Mouse (Mus musculus) C2C12 (cell line): Measurements from ENCODE around the gene Maip1. TPM values are rescaled to one million over a fixed set of nuclear protein-coding genes. Genes with fewer than 3 reads are reported as not detected.

Experiments
- H3K27me3 ChIP-seq: one replicate; pipeline ENCODE4 v1.6.1; 2011; ENCODE audit not compliant: control insufficient read depth, insufficient read depth, insufficient read length
- H3K36me3 ChIP-seq: one replicate; pipeline ENCODE4 v1.6.1; 2011; ENCODE audit not compliant: control insufficient read depth, insufficient read depth
- H3K4me3 ChIP-seq: one replicate; pipeline ENCODE4 v1.5.1; 2011; ENCODE audit warnings: mild to moderate bottlenecking, control low read depth; ENCODE audit not compliant: poor library complexity, insufficient read depth, severe bottlenecking
- H3K79me2 ChIP-seq: one replicate; pipeline ENCODE4 v1.6.1; 2011; ENCODE audit not compliant: control insufficient read depth, insufficient read depth
- H3K79me3 ChIP-seq: one replicate; pipeline ENCODE4 v1.6.1; 2011; ENCODE audit warnings: low read depth, control low read depth
- H3ac ChIP-seq: one replicate; pipeline ENCODE3; 2011; ENCODE audit warnings: low read depth; ENCODE audit not compliant: control insufficient read depth, insufficient read length
- CEBPB ChIP-seq: IDR thresholded peaks from one replicate; pipeline ENCODE4 v1.6.1; 2011; ENCODE audit warnings: low read depth, mild to moderate bottlenecking, control low read depth, moderate library complexity
- CTCF ChIP-seq: IDR thresholded peaks from one replicate; pipeline ENCODE4 v1.5.1; 2011; ENCODE audit not compliant: control insufficient read depth, insufficient read depth, insufficient read length
- FOSL1 ChIP-seq: IDR thresholded peaks from one replicate; pipeline ENCODE4 v1.8.0; 2011; ENCODE audit warnings: mild to moderate bottlenecking, low read length; ENCODE audit not compliant: poor library complexity, insufficient read depth, severe bottlenecking
- MAX ChIP-seq: IDR thresholded peaks from one replicate; pipeline ENCODE4 v1.6.1; 2011; ENCODE audit warnings: mild to moderate bottlenecking, control low read depth
- MYOD1 ChIP-seq: IDR thresholded peaks from one replicate; pipeline ENCODE4 v1.6.1; 2011; ENCODE audit warnings: low read depth; ENCODE audit not compliant: control insufficient read depth, insufficient read length
- MYOG ChIP-seq: IDR thresholded peaks from one replicate; pipeline ENCODE4 v1.6.1; 2011; ENCODE audit not compliant: control insufficient read depth, insufficient read length; ENCODE audit errors: extremely low read depth
- USF1 ChIP-seq: IDR thresholded peaks from one replicate; pipeline ENCODE4 v1.6.1; 2011; ENCODE audit warnings: low read depth, mild to moderate bottlenecking, control low read depth, moderate library complexity
- long read RNA-seq, 2 experiments: library from polyadenylated mRNA; unstranded; transcript quantifications; one replicate each; pipeline ENCODE4 v2.0.0; 2019 to 2020
- polyA plus RNA-seq: library from polyadenylated mRNA; unstranded; fragments of >200 nt; fragmentation: generic; extraction: Trizol; gene quantifications from one replicate; pipeline ENCODE4 v1.2.1, GENCODE M21; 2012; ENCODE audit warnings: missing spikeins

The Maip1 gene
- polyA plus RNA-seq = 6.8 TPM
- long read RNA-seq, experiment 1, transcript Maip1-201 (5 exons, 3,540 nt) = major isoform, 20 of 25 reads
- long read RNA-seq, experiment 1, partial matches to known transcripts = 0 of 25 reads
- long read RNA-seq, experiment 1, other reads (novel, unspliced or antisense) = 5 of 25 reads
- long read RNA-seq, experiment 2, transcript Maip1-201 (5 exons, 3,540 nt) = major isoform, 42 of 46 reads
- long read RNA-seq, experiment 2, partial matches to known transcripts = 1 of 46 reads
- long read RNA-seq, experiment 2, other reads (novel, unspliced or antisense) = 3 of 46 reads

DNA sequence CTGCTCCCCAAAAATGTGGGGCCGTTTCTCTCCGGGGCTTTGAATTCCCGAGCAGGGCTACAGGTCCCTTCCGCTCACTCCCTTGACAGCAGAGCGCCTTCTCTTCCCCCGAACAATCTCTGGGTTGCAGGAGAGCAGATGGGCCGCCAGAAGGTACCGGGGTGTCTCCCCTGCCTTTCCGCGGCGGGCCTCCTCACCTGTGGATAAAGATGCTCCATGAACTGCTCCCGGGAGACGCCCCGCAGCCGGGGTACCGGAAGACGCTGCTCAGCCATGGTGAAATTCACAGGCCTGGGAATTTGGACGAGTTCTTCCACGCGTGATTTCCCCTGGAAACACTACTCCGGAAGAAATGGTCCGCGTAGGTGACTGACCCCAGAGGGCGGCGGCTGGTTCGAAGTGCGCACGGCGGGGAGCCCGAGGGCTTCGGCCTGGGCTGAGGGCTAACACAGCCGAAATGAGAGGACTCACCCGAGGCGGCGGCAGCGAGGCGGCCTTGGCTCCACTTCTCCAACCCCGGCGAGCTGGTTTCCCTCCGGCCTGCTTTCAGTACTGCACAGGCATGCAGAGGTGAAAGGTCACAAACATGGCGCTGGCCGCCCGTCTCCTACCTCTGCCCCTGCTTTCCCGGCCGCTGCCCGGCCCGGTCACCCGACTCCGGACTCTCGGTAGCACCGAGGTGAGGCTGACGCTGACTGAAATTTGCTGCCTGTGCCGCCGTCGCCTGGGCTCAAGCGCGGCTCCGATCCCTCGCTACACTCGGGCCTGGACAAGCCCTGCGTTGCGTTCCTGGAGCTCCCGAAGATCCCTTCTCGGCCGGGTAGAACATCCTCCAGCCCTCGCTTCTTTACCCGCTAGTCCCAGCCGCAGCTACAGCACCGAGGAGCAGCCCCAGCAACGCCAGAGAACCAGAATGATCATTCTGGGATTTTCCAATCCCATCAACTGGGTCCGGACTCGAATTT lies at the start of gene Maip1, which contains the start of gene Tyw5:
Gene Maip1, plus strand, starts transcription at position 142 of the 965 bp plus-strand sequence.
Gene Tyw5, minus strand, starts transcription at position 915 of the 965 bp plus-strand sequence.
- Histone ChIP-seq H3K4me3 (peak within 1 kb of the TSS; percentile 83), H3K79me3 (peaks cover 48% of the 10 kb centered on the region), H3K36me3 (peaks cover 21% of the 10 kb centered on the region), H3K27me3 (no peaks in the 10 kb centered on the region), H3K79me2 (peaks cover 72% of the 10 kb centered on the region), H3ac (peak within 1 kb of the TSS; percentile 70)
- TF ChIP-seq USF1 = no peak
- no peak for TF ChIP-seq FOSL1
- TF ChIP-seq MYOG = no peak
- TF ChIP-seq CTCF = no peak
- no peak for TF ChIP-seq MYOD1
- no peak for TF ChIP-seq MAX
- TF ChIP-seq CEBPB = no peak

GRCm38 (mm10) chr1:57358546-57358945 lies 47.6 kb upstream of the Maip1 start:
- Histone ChIP-seq H3K36me3 (no peaks in the 10 kb centered on the region), H3K79me2 (no peaks in the 10 kb centered on the region), H3ac (no peak overlapping the region), H3K79me3 (no peaks in the 10 kb centered on the region), H3K4me3 (no peak overlapping the region), H3K27me3 (no peaks in the 10 kb centered on the region)
- no peak for TF ChIP-seq USF1
- TF ChIP-seq MAX = no peak
- TF ChIP-seq CTCF = no peak
- TF ChIP-seq CEBPB = no peak
- TF ChIP-seq FOSL1 = no peak
- no peak for TF ChIP-seq MYOG
- no peak for TF ChIP-seq MYOD1

GRCm38 (mm10) chr1:57367446-57367845 lies 38.7 kb upstream of the Maip1 start:
- Histone ChIP-seq H3K4me3 (no peak overlapping the region), H3K36me3 (no peaks in the 10 kb centered on the region), H3K27me3 (no peaks in the 10 kb centered on the region), H3ac (no peak overlapping the region), H3K79me3 (no peaks in the 10 kb centered on the region), H3K79me2 (no peaks in the 10 kb centered on the region)
- TF ChIP-seq MAX (no peak), CTCF (no peak), CEBPB (no peak), MYOG (no peak), FOSL1 (no peak), MYOD1 (no peak), USF1 (no peak)

GRCm38 (mm10) chr1:57369111-57369510 lies 37.0 kb upstream of the Maip1 start:
- Histone ChIP-seq H3K4me3 (no peak overlapping the region), H3K36me3 (no peaks in the 10 kb centered on the region), H3K27me3 (no peaks in the 10 kb centered on the region), H3K79me2 (no peaks in the 10 kb centered on the region), H3K79me3 (no peaks in the 10 kb centered on the region), H3ac (no peak overlapping the region)
- TF ChIP-seq MAX (no peak), CEBPB (no peak), CTCF (no peak), FOSL1 (no peak), MYOD1 (no peak), USF1 (no peak), MYOG (no peak)

- no peak overlapping the region for H3ac ChIP-seq
- TF ChIP-seq MYOD1 (no peak), MYOG (no peak), MAX (no peak), CTCF (no peak), FOSL1 (no peak), CEBPB (no peak)
- no peaks in the 10 kb centered on the region for H3K79me3 ChIP-seq
- H3K4me3 ChIP-seq = no peak overlapping the region
- no peaks in the 10 kb centered on the region for H3K79me2 ChIP-seq
- H3K36me3 ChIP-seq = no peaks in the 10 kb centered on the region
- no peaks in the 10 kb centered on the region for H3K27me3 ChIP-seq
Measured at GRCm38 (mm10) chr1:57370451-57370850, 35.7 kb upstream of the Maip1 start.
